Mouse (Mus musculus) CH12.LX (cell line): Measurements from ENCODE around the gene 2310007B03Rik. TPM values are rescaled to one million over a fixed set of nuclear protein-coding genes. Genes with fewer than 3 reads are reported as not detected.

Source experiments
- DNase-seq: peaks from one replicate; pipeline ENCODE4 v3.0.0-alpha.2; 2013; ENCODE audit errors: extremely low read depth
- H3K27ac ChIP-seq: 2 replicates; pipeline ENCODE4 v1.5.1; 2012; ENCODE audit warnings: low read depth, mild to moderate bottlenecking, control low read depth, moderate library complexity; ENCODE audit not compliant: insufficient read depth
- H3K27me3 ChIP-seq: replicated peaks from 2 replicates; pipeline ENCODE3; 2012; ENCODE audit warnings: inconsistent platforms
- H3K36me3 ChIP-seq, 2 experiments: replicated peaks in 1 of 2; 2 replicates each; pipeline versions ENCODE3 to v1.6.1; 2012; ENCODE audit warnings: inconsistent platforms in 1 of 2, low read length in 1 of 2, mild to moderate bottlenecking in 1 of 2, mixed read lengths in 1 of 2, moderate library complexity in 1 of 2; ENCODE audit not compliant: control insufficient read depth in 1 of 2, insufficient read depth in 1 of 2
- H3K4me1 ChIP-seq, 2 experiments: 2 replicates each; pipeline ENCODE4 v1.6.1; 2012; ENCODE audit warnings: inconsistent platforms in 1 of 2, moderate library complexity in 1 of 2; ENCODE audit not compliant: insufficient read depth in 2 of 2, control insufficient read depth in 1 of 2
- H3K4me2 ChIP-seq: 2 replicates; pipeline ENCODE4 v1.6.1; 2012; ENCODE audit warnings: low read depth, mild to moderate bottlenecking, control low read depth; ENCODE audit not compliant: poor library complexity, insufficient read depth, severe bottlenecking
- H3K4me3 ChIP-seq, 3 experiments: fragments of 150-350 bp in 1 of 3; sonication (generic) in 1 of 3; replicated peaks in 1 of 3; 2 replicates each; pipeline versions ENCODE3 to v1.5.1; 2011 to 2012; ENCODE audit warnings: low read depth in 2 of 3, low read length in 2 of 3, mild to moderate bottlenecking in 2 of 3, moderate library complexity in 2 of 3, control low read depth in 1 of 3, improper control_type of control experiment in 1 of 3, inconsistent platforms in 1 of 3, mixed read lengths in 1 of 3; ENCODE audit not compliant: poor library complexity in 1 of 3
- H3K79me2 ChIP-seq: replicated peaks from 2 replicates; pipeline ENCODE4 v1.6.1; 2012; ENCODE audit warnings: mild to moderate bottlenecking, moderate library complexity; ENCODE audit not compliant: control insufficient read depth, poor library complexity, insufficient read depth, severe bottlenecking; ENCODE audit errors: extremely low read depth
- H3K9ac ChIP-seq: 2 replicates; pipeline ENCODE4 v1.6.1; 2012; ENCODE audit warnings: low read depth, mild to moderate bottlenecking, control low read depth, moderate library complexity; ENCODE audit not compliant: insufficient read depth
- H3K9me3 ChIP-seq: replicated peaks from 2 replicates; pipeline ENCODE3; 2012; ENCODE audit warnings: low read length, inconsistent platforms, mixed read lengths
- CHD1 ChIP-seq: IDR thresholded peaks from 2 replicates; pipeline ENCODE4 v1.6.1; 2012; ENCODE audit warnings: low read depth, low read length, improper control_type of control experiment, inconsistent platforms
- CHD2 ChIP-seq: IDR thresholded peaks from 2 replicates; pipeline ENCODE4 v1.6.1; 2011; ENCODE audit warnings: low read length, improper control_type of control experiment
- CTCF ChIP-seq, 2 experiments: IDR thresholded peaks in 1 of 2; conservative IDR thresholded peaks in 1 of 2; 2 replicates each; pipeline ENCODE4 v1.5.1; 2011 to 2012; ENCODE audit warnings: low read depth in 2 of 2, low read length in 2 of 2, improper control_type of control experiment in 1 of 2, inconsistent platforms in 1 of 2, mild to moderate bottlenecking in 1 of 2, moderate library complexity in 1 of 2
- ELF1 ChIP-seq: IDR thresholded peaks from 2 replicates; pipeline ENCODE4 v1.6.1; 2014; ENCODE audit warnings: low read depth, mild to moderate bottlenecking, inconsistent platforms, low read length, improper control_type of control experiment
- GABPA ChIP-seq: IDR thresholded peaks from 2 replicates; pipeline ENCODE4 v1.6.1; 2012; ENCODE audit warnings: low read depth, low read length, improper control_type of control experiment, inconsistent platforms; ENCODE audit not compliant: insufficient replicate concordance
- HCFC1 ChIP-seq: IDR thresholded peaks from 2 replicates; pipeline ENCODE4 v1.6.1; 2012; ENCODE audit warnings: low read depth, mild to moderate bottlenecking, inconsistent platforms, low read length, improper control_type of control experiment
- IRF4 ChIP-seq: IDR thresholded peaks from 2 replicates; pipeline ENCODE4 v1.6.1; 2014; ENCODE audit warnings: low read depth, mild to moderate bottlenecking, inconsistent platforms, low read length, improper control_type of control experiment
- JUN ChIP-seq: IDR thresholded peaks from 2 replicates; pipeline ENCODE4 v1.6.1; 2011; ENCODE audit warnings: low read depth, mild to moderate bottlenecking, low read length, improper control_type of control experiment, moderate library complexity; ENCODE audit not compliant: insufficient read depth
- JUND ChIP-seq: conservative IDR thresholded peaks from 2 replicates; pipeline ENCODE4 v1.6.1; 2011; ENCODE audit warnings: low read depth, low read length, improper control_type of control experiment
- KAT2A ChIP-seq: IDR thresholded peaks from 2 replicates; pipeline ENCODE4 v1.6.1; 2012; ENCODE audit warnings: low read length, improper control_type of control experiment, inconsistent platforms; ENCODE audit not compliant: insufficient replicate concordance
- MAFK ChIP-seq: IDR thresholded peaks from 2 replicates; pipeline ENCODE4 v1.6.1; 2011; ENCODE audit warnings: low read length, improper control_type of control experiment; ENCODE audit not compliant: insufficient replicate concordance
- MAX ChIP-seq: IDR thresholded peaks from 2 replicates; pipeline ENCODE4 v1.6.1; 2011; ENCODE audit warnings: low read length, improper control_type of control experiment
- MAZ ChIP-seq: IDR thresholded peaks from 2 replicates; pipeline ENCODE4 v1.6.1; 2012; ENCODE audit warnings: low read depth, mild to moderate bottlenecking, inconsistent platforms, low read length, improper control_type of control experiment, moderate library complexity
- MEF2A ChIP-seq: IDR thresholded peaks from 2 replicates; pipeline ENCODE4 v1.6.1; 2014; ENCODE audit warnings: low read depth, mild to moderate bottlenecking, inconsistent platforms, low read length, improper control_type of control experiment, borderline replicate concordance
- MXI1 ChIP-seq: IDR thresholded peaks from 2 replicates; pipeline ENCODE4 v1.6.1; 2011; ENCODE audit warnings: mild to moderate bottlenecking, low read depth, low read length, improper control_type of control experiment
- NRF1 ChIP-seq: IDR thresholded peaks from 2 replicates; pipeline ENCODE4 v1.6.1; 2014; ENCODE audit warnings: low read depth, mild to moderate bottlenecking, inconsistent platforms, low read length, improper control_type of control experiment, moderate library complexity
- PAX5 ChIP-seq: IDR thresholded peaks from 2 replicates; pipeline ENCODE4 v1.6.1; 2012; ENCODE audit warnings: low read length, inconsistent platforms, mixed read lengths
- POLR2A ChIP-seq: IDR thresholded peaks from 2 replicates; pipeline ENCODE4 v1.6.1; 2011; ENCODE audit warnings: low read depth, mild to moderate bottlenecking, improper control_type of control experiment, low read length
- RAD21 ChIP-seq: IDR thresholded peaks from 2 replicates; pipeline ENCODE4 v1.6.1; 2011; ENCODE audit warnings: low read depth, mild to moderate bottlenecking, low read length, improper control_type of control experiment, moderate library complexity
- SIN3A ChIP-seq: IDR thresholded peaks from 2 replicates; pipeline ENCODE4 v1.6.1; 2012; ENCODE audit warnings: low read length, improper control_type of control experiment, inconsistent platforms
- TBP ChIP-seq: conservative IDR thresholded peaks from 2 replicates; pipeline ENCODE4 v1.6.1; 2011; ENCODE audit warnings: low read depth, low read length, improper control_type of control experiment
- TCF12 ChIP-seq: IDR thresholded peaks from 2 replicates; pipeline ENCODE4 v1.6.1; 2014; ENCODE audit warnings: low read depth, mild to moderate bottlenecking, inconsistent platforms, low read length, improper control_type of control experiment
- UBTF ChIP-seq: IDR thresholded peaks from 2 replicates; pipeline ENCODE4 v1.6.1; 2012; ENCODE audit warnings: low read depth, mild to moderate bottlenecking, inconsistent platforms, low read length, improper control_type of control experiment, moderate library complexity
- USF1 ChIP-seq: IDR thresholded peaks from 2 replicates; pipeline ENCODE4 v1.6.1; 2014; ENCODE audit warnings: low read depth, mild to moderate bottlenecking, inconsistent platforms, low read length, improper control_type of control experiment
- ZC3H11A ChIP-seq: IDR thresholded peaks from 2 replicates; pipeline ENCODE4 v1.6.1; 2012; ENCODE audit warnings: low read depth, mild to moderate bottlenecking, inconsistent platforms, low read length, improper control_type of control experiment
- ZKSCAN1 ChIP-seq: IDR thresholded peaks from 2 replicates; pipeline ENCODE4 v1.6.1; 2012; ENCODE audit warnings: low read depth, inconsistent platforms, low read length, improper control_type of control experiment, borderline replicate concordance
- ZMIZ1 ChIP-seq: IDR thresholded peaks from 2 replicates; pipeline ENCODE4 v1.6.1; 2012; ENCODE audit warnings: low read depth, mild to moderate bottlenecking, inconsistent platforms, low read length, improper control_type of control experiment
- dilution Hi-C: fragments of 300-500 bp; cut with MboI; formaldehyde crosslinking; loops from 2 replicates; pipeline ENCODE4 v1.14.3; 2020; ENCODE audit warnings: low sequenced_read_pairs; ENCODE audit not compliant: extremely low pct_unique_long_range_greater_than_20kb, extremely low pct_ligation_motif_present
- in situ Hi-C: fragments of 300-500 bp; cut with MboI; formaldehyde crosslinking; loops from 3 replicates; pipeline ENCODE4 v1.14.3; 2019; ENCODE audit warnings: low sequenced_read_pairs, low pct_ligation_motif_present, low pct_unique_long_range_greater_than_20kb, mixed read lengths
- polyA plus RNA-seq: library from polyadenylated mRNA; unstranded; fragments of >175 nt; gene quantifications from 2 replicates; pipeline ENCODE4 v1.2.1, GENCODE M21; 2012; ENCODE audit warnings: low read depth; ENCODE audit not compliant: insufficient read length
- total RNA-seq, 2 experiments: library from RNA; depleted of rRNA; stranded (reverse); fragments of 300-350 nt in 1 of 2; fragments of >200 nt in 1 of 2; gene quantifications; 2 replicates each; pipeline ENCODE4 v1.2.3; 2012 to 2014

Gene 2310007B03Rik
- total and polyA plus RNA-seq, 3 experiments: 0.08 TPM; not detected in 2

DNA sequence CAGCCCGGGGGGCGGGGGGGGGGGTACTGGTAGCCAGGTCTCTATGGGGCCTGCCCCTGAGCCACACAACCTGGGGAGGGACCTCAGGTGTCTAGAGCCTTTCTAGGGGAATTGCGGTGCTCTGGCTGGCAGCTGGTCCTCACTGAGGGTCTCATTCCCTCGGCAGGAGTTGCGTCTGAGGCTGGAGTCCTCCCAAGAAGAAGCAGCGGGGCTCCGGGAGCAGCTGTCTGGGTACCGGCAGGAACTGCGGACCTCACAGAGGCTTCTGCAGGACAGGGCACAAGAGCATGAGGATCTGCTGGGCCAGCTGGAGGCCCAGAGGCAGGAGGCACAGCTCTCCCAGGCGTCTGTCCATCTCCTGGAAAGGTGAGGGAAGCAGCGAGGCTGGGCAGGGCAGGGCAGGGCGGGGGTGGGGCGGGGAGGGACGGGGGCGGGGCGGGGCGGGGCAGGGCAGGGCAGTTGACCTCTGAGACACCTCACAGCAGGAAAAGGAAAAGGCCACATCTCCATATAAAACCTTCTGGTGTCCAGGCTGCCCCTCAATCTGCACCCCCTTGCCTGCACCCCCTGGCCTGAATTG lies 30.1 kb upstream of the 2310007B03Rik start:
- H3K9me3 ChIP-seq: peaks cover 17% of the 10 kb centered on the region
- H3K27me3 ChIP-seq: peaks cover 86% of the 10 kb centered on the region
- H3K4me3 ChIP-seq: no peak overlapping the region
- H3K9ac ChIP-seq: no peak overlapping the region
- H3K4me2 ChIP-seq: no peak overlapping the region
- H3K79me2 ChIP-seq: no peaks in the 10 kb centered on the region
- in situ Hi-C loops: loop anchor here (25.0 kb wide), 1 partner anchor 521 kb away; no protein-coding TSS in a partner anchor
- dilution Hi-C loops: no loop called here
- H3K4me1 ChIP-seq: no peaks in the 10 kb centered on the region
- DNase-seq: no peak
- H3K36me3 ChIP-seq: no peaks in the 10 kb centered on the region
- H3K27ac ChIP-seq: no peak overlapping the region
- TF ChIP-seq CHD2 (no peak), HCFC1 (no peak), JUND (no peak), POLR2A (no peak), MEF2A (no peak), ELF1 (no peak), IRF4 (no peak), CHD1 (no peak), MAFK (no peak), JUN (no peak), CTCF (conservative IDR thresholded peaks at IDR 0.05 in 1 of 2, IDR thresholded peaks at IDR 0.05 in 1 of 2; ENCODE audit: low read depth in 2 of 2, low read length in 2 of 2) (no peak), GABPA (no peak), USF1 (no peak), MAZ (no peak), ZMIZ1 (no peak), NRF1 (no peak), TCF12 (no peak), KAT2A (no peak), PAX5 (no peak), MAX (no peak)

GRCm38 (mm10) chr1:93184071-93184828 lies 23.5 kb upstream of the 2310007B03Rik start:
- dilution Hi-C loops (no loop called here), in situ Hi-C loops (loop anchor here (25.0 kb wide), 1 partner anchor 528 kb away; no protein-coding TSS in a partner anchor)
- no peak for DNase-seq
- no peaks in the 10 kb centered on the region for H3K79me2 ChIP-seq
- no peak for TF ChIP-seq ZKSCAN1
- no peak for TF ChIP-seq SIN3A
- no peak for TF ChIP-seq ELF1
- TF ChIP-seq MXI1: no peak
- TF ChIP-seq NRF1: no peak
- TF ChIP-seq CTCF (conservative IDR thresholded peaks at IDR 0.05 in 1 of 2, IDR thresholded peaks at IDR 0.05 in 1 of 2; ENCODE audit: low read depth in 2 of 2, low read length in 2 of 2): no peak
- TF ChIP-seq TCF12: no peak
- no peak for TF ChIP-seq GABPA
- TF ChIP-seq UBTF: no peak
- TF ChIP-seq POLR2A: no peak
- no peak for TF ChIP-seq ZC3H11A
- no peak for TF ChIP-seq MAFK
- TF ChIP-seq TBP: no peak
- no peak for TF ChIP-seq PAX5
- no peak for TF ChIP-seq RAD21
- no peak for TF ChIP-seq MEF2A
- TF ChIP-seq USF1: no peak
- H3K36me3 ChIP-seq: no peaks in the 10 kb centered on the region
- H3K27me3 ChIP-seq: peaks cover 98% of the 10 kb centered on the region
- no peaks in the 10 kb centered on the region for H3K4me1 ChIP-seq
- no peak overlapping the region for H3K4me2 ChIP-seq
- no peaks in the 10 kb centered on the region for H3K9me3 ChIP-seq
- no peak overlapping the region for H3K9ac ChIP-seq
- H3K4me3 ChIP-seq: no peak overlapping the region
- H3K27ac ChIP-seq: no peak overlapping the region
